Mouse (Mus musculus) cerebellum, adult (tissue): ENCODE measurements around the gene Smarcb1.

Source experiments
- ATAC-seq: cut with Nextera tagmentation; 2 replicates; pipeline ENCODE4 v1.9.2; 2017; ENCODE audit warnings: mild to moderate bottlenecking, moderate library complexity, mixed read lengths; ENCODE audit not compliant: insufficient number of reproducible peaks, low FRiP score, low TSS enrichment

Smarcb1 gene

GRCm38 (mm10) chr10:75859107-75859746 lies 62.2 kb downstream of the Smarcb1 start:
- ATAC-seq = no peak

- no peak for ATAC-seq
These were observed 63.8 kb downstream of the Smarcb1 start for GRCm38 (mm10) chr10:75857598-75857997.

GRCm38 (mm10) chr10:75856976-75857375 lies 64.4 kb downstream of the Smarcb1 start:
- no peak for ATAC-seq

- ATAC-seq = no peak
These were observed 65.1 kb downstream of the Smarcb1 start for GRCm38 (mm10) chr10:75856155-75856907.

GRCm38 (mm10) chr10:75855416-75855981 lies 65.9 kb downstream of the Smarcb1 start:
- ATAC-seq = no peak

- no peak for ATAC-seq
These were observed 66.6 kb downstream of the Smarcb1 start for GRCm38 (mm10) chr10:75854791-75855190.

GRCm38 (mm10) chr10:75854096-75854495 lies 67.3 kb downstream of the Smarcb1 start:
- ATAC-seq = no peak

GRCm38 (mm10) chr10:75853452-75853851 lies 68.0 kb downstream of the Smarcb1 start:
- peak; percentile 68 for ATAC-seq

- no peak for ATAC-seq
These were observed 68.8 kb downstream of the Smarcb1 start for GRCm38 (mm10) chr10:75852539-75853125.

GRCm38 (mm10) chr10:75851681-75852080 lies 69.7 kb downstream of the Smarcb1 start:
- ATAC-seq = no peak

- ATAC-seq = no peak
These were observed 70.3 kb downstream of the Smarcb1 start for GRCm38 (mm10) chr10:75851076-75851475.

- no peak for ATAC-seq
These were observed 73.0 kb downstream of the Smarcb1 start for GRCm38 (mm10) chr10:75848382-75848781.
